Mouse (Mus musculus) bone marrow macrophage, adult 2 months (primary cell): ENCODE data around the gene Prpf4b.
"Not testable (repeated sequence)": the region's sequence is repeated elsewhere in the genome, so short reads cannot be mapped to it uniquely, and the experiment has no call there.

Source experiments
- CTCF ChIP-seq: IDR thresholded peaks from 2 replicates; pipeline ENCODE4 v1.5.1; 2012; ENCODE audit warnings: low read depth, mild to moderate bottlenecking, low read length, moderate library complexity
- POLR2A ChIP-seq: IDR thresholded peaks from 2 replicates; pipeline ENCODE4 v1.6.1; 2012; ENCODE audit warnings: mild to moderate bottlenecking, low read depth, low read length, borderline replicate concordance

DNA sequence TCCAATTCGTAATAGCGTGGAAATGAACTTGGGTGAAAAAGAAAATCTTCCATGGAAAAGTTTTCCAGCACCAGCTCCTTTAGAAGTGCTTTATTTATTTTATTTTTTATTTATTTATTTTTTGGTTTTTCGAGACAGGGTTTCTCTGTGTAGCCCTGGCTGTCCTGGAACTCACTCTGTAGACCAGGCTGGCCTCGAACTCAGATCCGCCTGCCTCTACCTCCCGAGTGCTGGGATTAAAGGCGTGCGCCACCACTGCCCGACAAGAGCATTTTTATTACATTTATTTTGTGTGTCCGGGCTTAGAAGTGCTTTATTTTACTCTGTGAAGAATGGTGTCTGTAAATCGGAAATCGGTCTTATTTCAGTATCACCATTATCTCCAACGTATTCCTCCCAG lies 366 bp upstream of the Prpf4b start:
- not testable (repeated sequence) for TF ChIP-seq CTCF, POLR2A
